Mouse (Mus musculus) forebrain, embryonic 11.5 days (tissue): ENCODE results near the gene Zfp667. TPM values are rescaled to one million over a fixed set of nuclear protein-coding genes. Genes with fewer than 3 reads are reported as not detected.

Experiments used
- ATAC-seq: fragments of 200-750 bp; cut with Nextera tagmentation; replicated peaks from 2 replicates; pipeline ENCODE4 v1.8.0; 2017; ENCODE audit warnings: moderate TSS enrichment; ENCODE audit not compliant: low FRiP score
- DNase-seq: peaks from one replicate; pipeline ENCODE4 v3.0.0-alpha.2; 2017; ENCODE audit warnings: low spot score
- H3K27ac ChIP-seq: fragments of 300-500 bp; sonication (generic); 2 replicates; pipeline ENCODE4 v1.5.1; 2014; ENCODE audit warnings: low read depth, low read length
- H3K27me3 ChIP-seq: fragments of 300-500 bp; sonication (generic); 2 replicates; pipeline ENCODE4 v1.6.1; 2014; ENCODE audit warnings: mild to moderate bottlenecking, low read length, mixed read lengths; ENCODE audit not compliant: control insufficient read depth, insufficient read depth
- H3K36me3 ChIP-seq: fragments of 300-500 bp; sonication (generic); 2 replicates; pipeline ENCODE4 v1.6.1; 2014; ENCODE audit warnings: mild to moderate bottlenecking, low read length, moderate library complexity, mixed read lengths; ENCODE audit not compliant: control insufficient read depth, insufficient read depth
- H3K4me1 ChIP-seq: fragments of 300-500 bp; sonication (generic); replicated peaks from 2 replicates; pipeline ENCODE4 v1.6.1; 2014; ENCODE audit warnings: low read length, mixed read lengths; ENCODE audit not compliant: control insufficient read depth, insufficient read depth
- H3K4me2 ChIP-seq: fragments of 300-500 bp; sonication (generic); 2 replicates; pipeline ENCODE4 v1.6.1; 2014; ENCODE audit warnings: low read depth, mild to moderate bottlenecking, low read length, moderate library complexity, mixed read lengths; ENCODE audit not compliant: severe bottlenecking
- H3K4me3 ChIP-seq: fragments of 300-500 bp; sonication (generic); 2 replicates; pipeline ENCODE4 v1.5.1; 2014; ENCODE audit warnings: low read depth, low read length
- H3K9ac ChIP-seq: fragments of 300-500 bp; sonication (generic); 2 replicates; pipeline ENCODE4 v1.6.1; 2014; ENCODE audit warnings: low read length
- H3K9me3 ChIP-seq: fragments of 300-500 bp; sonication (generic); 2 replicates; pipeline ENCODE4 v1.6.1; 2016; ENCODE audit warnings: low read length, mixed read lengths; ENCODE audit not compliant: control insufficient read depth
- WGBS: fragments of 180-500 bp; shearing (Covaris S2); extraction: QIAGEN DNeasy Blood & Tissue Kit; methylation state at CpG from one replicate; pipeline ENCODE4 v1.1.7; 2014; 5-methylcytosine and 5-hydroxymethylcytosine counted together
- polyA plus RNA-seq: library from polyadenylated mRNA; unstranded; fragments of >200 nt; fragmentation: Nextera tagmentation; extraction: Ambion mirVana; gene quantifications from 2 replicates; pipeline ENCODE4 v1.2.1, GENCODE M21; 2014

The Zfp667 gene
- polyA plus RNA-seq, 1 experiment from 2014 or later, result 10.7 TPM

DNA sequence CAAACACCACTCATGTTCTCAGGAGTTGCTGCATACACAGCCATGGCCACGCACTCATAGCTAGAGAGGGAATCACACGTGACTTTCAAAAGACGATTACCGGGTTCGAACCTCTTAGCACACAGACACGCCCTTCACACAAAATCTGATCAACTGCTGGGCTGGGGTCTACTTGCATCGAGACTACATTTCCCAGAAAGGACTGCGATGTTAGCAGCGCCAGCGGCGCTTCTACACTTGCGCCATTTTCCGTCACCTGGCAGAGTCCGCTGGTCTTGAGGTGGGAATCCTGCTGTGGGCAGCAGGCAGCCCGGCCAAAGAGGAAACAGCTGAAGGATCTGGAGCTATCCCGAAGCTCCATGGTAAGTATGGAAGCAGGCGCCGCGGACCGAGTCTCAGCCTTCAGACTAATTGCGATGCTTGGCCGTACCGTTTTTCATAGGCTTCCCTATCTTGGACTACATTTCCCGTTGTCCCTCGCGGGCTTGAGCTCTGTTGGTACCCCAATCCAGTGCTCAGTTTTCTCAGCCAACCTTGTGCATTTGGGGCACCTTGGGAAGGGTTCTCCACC is 57.2 kb downstream of the Zfp667 start, which contains the start of gene Gm3854:
Gene Gm3854, plus strand, starts transcription at position 259 of the 571 bp plus-strand sequence.
- under 1% methylated on average over 26 of the region's 26 CpGs for WGBS
- Histone ChIP-seq H3K27me3 (no peaks in the 10 kb centered on the region), H3K9ac (peak within 1 kb of the TSS; percentile 72), H3K4me2 (peak within 1 kb of the TSS; percentile 46), H3K36me3 (no peaks in the 10 kb centered on the region), H3K4me1 (no peaks in the 10 kb centered on the region), H3K9me3 (no peaks in the 10 kb centered on the region; the same call in 1 of the 2 replicates), H3K4me3 (peak within 1 kb of the TSS; percentile 58), H3K27ac (0 out of 2 replicates have a peak within 1 kb of the TSS, but pooled peaks have one; percentile 34)
- peak; percentile 94 for ATAC-seq
- peak; percentile 85 for DNase-seq

DNA sequence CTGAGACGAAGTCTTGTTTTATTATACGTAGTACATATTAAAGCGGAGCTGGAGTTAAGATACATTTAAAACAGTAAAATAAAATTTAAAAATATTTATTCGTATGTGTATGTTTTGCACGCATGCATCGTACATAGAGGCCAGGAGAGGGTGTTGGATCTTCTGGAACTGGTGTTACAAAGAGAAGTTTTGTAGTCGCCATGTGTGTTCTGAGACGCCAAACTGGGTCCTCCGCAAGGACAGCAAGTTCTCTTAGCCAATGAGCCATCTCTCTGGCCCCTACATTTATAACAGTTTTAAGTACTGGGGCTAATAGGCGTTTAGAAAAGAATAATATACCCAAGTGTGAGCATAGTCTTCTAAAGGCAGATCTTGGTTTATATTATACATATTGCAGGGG is 57.7 kb downstream of the Zfp667 start:
- DNase-seq (no peak), ATAC-seq (peak; percentile 39)
- peak overlapping the region; percentile 58 for H3K4me3 ChIP-seq
- H3K27me3 ChIP-seq, result no peaks in the 10 kb centered on the region
- no peaks in the 10 kb centered on the region for H3K36me3 ChIP-seq
- H3K9ac ChIP-seq, result no peak overlapping the region; the same call in 1 of the 2 replicates
- H3K9me3 ChIP-seq, result no peaks in the 10 kb centered on the region; the same call in 1 of the 2 replicates
- peak overlapping the region; percentile 46 for H3K4me2 ChIP-seq
- no peak overlapping the region for H3K27ac ChIP-seq
- 38% methylated on average over 10 of the region's 10 CpGs for WGBS
- no peaks in the 10 kb centered on the region for H3K4me1 ChIP-seq

Other genes with a start within 250 kb of the Zfp667 start
- not detected in 2 replicates for gene Nlrp4c, start 241.4 kb upstream of the Zfp667 start, polyA plus RNA-seq
- gene Zfp787, start 130.6 kb upstream of the Zfp667 start, polyA plus RNA-seq, result 11.2 and 12.3 TPM in 2 replicates
- gene Zfp444, start 114.4 kb upstream of the Zfp667 start, polyA plus RNA-seq, result 73.9 and 82.4 TPM in 2 replicates
- not detected in 2 replicates for gene Galp, start 89.5 kb upstream of the Zfp667 start, polyA plus RNA-seq
- gene Zscan5b, start 64.3 kb upstream of the Zfp667 start, polyA plus RNA-seq, result not detected in 2 replicates
- not detected in 2 replicates for gene Epp13, start 33.9 kb upstream of the Zfp667 start, polyA plus RNA-seq
- 5.9 and 6.6 TPM in 2 replicates for gene Zfp583, start 44.7 kb downstream of the Zfp667 start, polyA plus RNA-seq
- 3.9 and 4.1 TPM in 2 replicates for gene Gm3854, start 57.2 kb downstream of the Zfp667 start, polyA plus RNA-seq
- gene Zfp78, start 76.7 kb downstream of the Zfp667 start, polyA plus RNA-seq, result 1.9 and 3.1 TPM in 2 replicates
- gene Zfp28, start 96.7 kb downstream of the Zfp667 start, polyA plus RNA-seq, result 12.3 and 12.8 TPM in 2 replicates
- 0.55 and 0.99 TPM in 2 replicates for gene Smim17, start 112.1 kb downstream of the Zfp667 start, polyA plus RNA-seq
- gene Gm20715, start 123.7 kb downstream of the Zfp667 start, polyA plus RNA-seq, result not detected in 2 replicates
- gene Olfr1344, start 152.1 kb downstream of the Zfp667 start, polyA plus RNA-seq, result not detected in 2 replicates
- gene Olfr1336, start 169.6 kb downstream of the Zfp667 start, polyA plus RNA-seq, result not detected in 2 replicates
- not detected in 2 replicates for gene Olfr1346, start 180.5 kb downstream of the Zfp667 start, polyA plus RNA-seq
- gene Olfr5, start 200.4 kb downstream of the Zfp667 start, polyA plus RNA-seq, result not detected in 2 replicates
- not detected in 2 replicates for gene Olfr1347, start 213.2 kb downstream of the Zfp667 start, polyA plus RNA-seq
- not detected in 2 replicates for gene Olfr1348, start 222.2 kb downstream of the Zfp667 start, polyA plus RNA-seq
- gene Olfr1349, start 236.4 kb downstream of the Zfp667 start, polyA plus RNA-seq, result not detected in 2 replicates